Mouse (Mus musculus): ENCODE results near the gene Fv1. TPM values are rescaled to one million over a fixed set of nuclear protein-coding genes. Genes with fewer than 3 reads are reported as not detected.
A peak's percentile ranks its signal among the peaks of the same experiment; 100 is the strongest.

The Fv1 gene
- polyA plus RNA-seq, 1 experiment from 2014 or later = 15.5 TPM

GRCm38 (mm10) chr4:147888237-147888636, 19.5 kb downstream of the Fv1 start:
- no peak overlapping the region for H3K4me3 ChIP-seq
- H3K9me3 ChIP-seq = no peaks in the 10 kb centered on the region
- peaks cover 95% of the 10 kb centered on the region for H3K36me3 ChIP-seq (replicated peaks)
- H3K4me1 ChIP-seq = no peaks in the 10 kb centered on the region
- no peak overlapping the region for H3K27ac ChIP-seq (replicated peaks)
- 93% methylated on average over 4 of the region's 4 CpGs for WGBS
- H3K27me3 ChIP-seq (replicated peaks; ENCODE audit: low read depth, poor library complexity, severe bottlenecking) = no peaks in the 10 kb centered on the region
- DNase-seq (ENCODE audit: low spot score) = no peak

GRCm38 (mm10) chr4:147890341-147890740, 21.6 kb downstream of the Fv1 start:
- no peak overlapping the region for H3K4me3 ChIP-seq
- 89% methylated on average over 6 of the region's 6 CpGs for WGBS
- peaks cover 95% of the 10 kb centered on the region for H3K36me3 ChIP-seq (replicated peaks)
- H3K9me3 ChIP-seq = no peaks in the 10 kb centered on the region
- no peaks in the 10 kb centered on the region for H3K4me1 ChIP-seq
- H3K27ac ChIP-seq (replicated peaks) = no peak overlapping the region
- DNase-seq (ENCODE audit: low spot score) = no peak
- H3K27me3 ChIP-seq (replicated peaks; ENCODE audit: low read depth, poor library complexity, severe bottlenecking) = no peaks in the 10 kb centered on the region

GRCm38 (mm10) chr4:147895815-147896330, 27.1 kb downstream of the Fv1 start:
- no peaks in the 10 kb centered on the region for H3K27me3 ChIP-seq (replicated peaks; ENCODE audit: low read depth, poor library complexity, severe bottlenecking)
- no peak overlapping the region for H3K27ac ChIP-seq (replicated peaks)
- H3K4me1 ChIP-seq = no peaks in the 10 kb centered on the region
- 93% methylated on average over 4 of the region's 4 CpGs for WGBS
- no peaks in the 10 kb centered on the region for H3K9me3 ChIP-seq
- H3K36me3 ChIP-seq (replicated peaks) = peaks cover 100% of the 10 kb centered on the region
- no peak overlapping the region for H3K4me3 ChIP-seq
- no peak for DNase-seq (ENCODE audit: low spot score)

- H3K9me3 ChIP-seq = no peaks in the 10 kb centered on the region
- no peak overlapping the region for H3K4me3 ChIP-seq
- DNase-seq (ENCODE audit: low spot score) = no peak
- no peak overlapping the region for H3K27ac ChIP-seq (replicated peaks)
- H3K36me3 ChIP-seq (replicated peaks) = peaks cover 97% of the 10 kb centered on the region
- H3K4me1 ChIP-seq = no peaks in the 10 kb centered on the region
- H3K27me3 ChIP-seq (replicated peaks; ENCODE audit: low read depth, poor library complexity, severe bottlenecking) = no peaks in the 10 kb centered on the region
- 61% methylated on average over 1 of the region's 1 CpGs for WGBS
Observed at GRCm38 (mm10) chr4:147896411-147896810, 27.6 kb downstream of the Fv1 start.

GRCm38 (mm10) chr4:147897348-147897747, 28.6 kb downstream of the Fv1 start:
- DNase-seq (ENCODE audit: low spot score) = no peak
- WGBS = 88% methylated on average over 3 of the region's 3 CpGs
- Histone ChIP-seq H3K27me3 (replicated peaks; ENCODE audit: low read depth, poor library complexity, severe bottlenecking) (no peaks in the 10 kb centered on the region), H3K36me3 (replicated peaks) (peaks cover 95% of the 10 kb centered on the region), H3K4me1 (no peaks in the 10 kb centered on the region), H3K4me3 (no peak overlapping the region), H3K27ac (replicated peaks) (no peak overlapping the region), H3K9me3 (no peaks in the 10 kb centered on the region)

- WGBS = 90% methylated on average over 7 of the region's 7 CpGs
- Histone ChIP-seq H3K4me1 (peaks cover 13% of the 10 kb centered on the region), H3K36me3 (replicated peaks) (peaks cover 75% of the 10 kb centered on the region), H3K27me3 (replicated peaks; ENCODE audit: low read depth, poor library complexity, severe bottlenecking) (no peaks in the 10 kb centered on the region), H3K27ac (replicated peaks) (no peak overlapping the region), H3K4me3 (no peak overlapping the region), H3K9me3 (no peaks in the 10 kb centered on the region)
- DNase-seq (ENCODE audit: low spot score) = no peak
Observed at GRCm38 (mm10) chr4:147900452-147900851, 31.7 kb downstream of the Fv1 start.

GRCm38 (mm10) chr4:147902906-147903500, 34.2 kb downstream of the Fv1 start:
- no peak for DNase-seq (ENCODE audit: low spot score)
- H3K36me3 ChIP-seq (replicated peaks) = peaks cover 50% of the 10 kb centered on the region
- H3K9me3 ChIP-seq = no peaks in the 10 kb centered on the region
- WGBS = 91% methylated on average over 12 of the region's 12 CpGs
- H3K27me3 ChIP-seq (replicated peaks; ENCODE audit: low read depth, poor library complexity, severe bottlenecking) = no peaks in the 10 kb centered on the region
- H3K27ac ChIP-seq (replicated peaks) = no peak overlapping the region
- peaks cover 13% of the 10 kb centered on the region for H3K4me1 ChIP-seq
- peak overlapping the region; percentile 95; the same call in 1 of the 2 replicates for H3K4me3 ChIP-seq

- WGBS = 85% methylated on average over 3 of the region's 3 CpGs
- Histone ChIP-seq H3K4me1 (peaks cover 13% of the 10 kb centered on the region), H3K9me3 (no peaks in the 10 kb centered on the region), H3K27ac (replicated peaks) (no peak overlapping the region), H3K27me3 (replicated peaks; ENCODE audit: low read depth, poor library complexity, severe bottlenecking) (no peaks in the 10 kb centered on the region), H3K36me3 (replicated peaks) (peaks cover 44% of the 10 kb centered on the region), H3K4me3 (peak overlapping the region; percentile 95)
- DNase-seq (ENCODE audit: low spot score) = no peak
Observed at GRCm38 (mm10) chr4:147903601-147904000, 34.8 kb downstream of the Fv1 start.

- H3K9me3 ChIP-seq = no peaks in the 10 kb centered on the region
- H3K27ac ChIP-seq (replicated peaks) = peak within 1 kb of the TSS; percentile 100
- peaks cover 38% of the 10 kb centered on the region for H3K36me3 ChIP-seq (replicated peaks)
- WGBS = under 1% methylated on average over 59 of the region's 59 CpGs
- peaks cover 13% of the 10 kb centered on the region for H3K4me1 ChIP-seq
- peak; percentile 92 for DNase-seq (ENCODE audit: low spot score)
- H3K27me3 ChIP-seq (replicated peaks; ENCODE audit: low read depth, poor library complexity, severe bottlenecking) = no peaks in the 10 kb centered on the region
- H3K4me3 ChIP-seq = peak within 1 kb of the TSS; percentile 95
Observed at GRCm38 (mm10) chr4:147904313-147905089, 35.7 kb downstream of the Fv1 start, which contains the start of gene Mfn2. Mfn2 (minus strand) TSS chr4:147904704.

GRCm38 (mm10) chr4:147905090-147905659, 36.4 kb downstream of the Fv1 start:
- no peak for DNase-seq (ENCODE audit: low spot score)
- Histone ChIP-seq H3K27ac (replicated peaks) (peak overlapping the region; percentile 100), H3K4me3 (peak overlapping the region; percentile 95)

GRCm38 (mm10) chr4:147906230-147906629, 37.5 kb downstream of the Fv1 start:
- no peak for DNase-seq (ENCODE audit: low spot score)
- no peak overlapping the region for H3K4me3 ChIP-seq
- WGBS = 76% methylated on average over 5 of the region's 5 CpGs
- H3K27ac ChIP-seq (replicated peaks) = no peak overlapping the region
- H3K9me3 ChIP-seq = no peaks in the 10 kb centered on the region
- no peaks in the 10 kb centered on the region for H3K27me3 ChIP-seq (replicated peaks; ENCODE audit: low read depth, poor library complexity, severe bottlenecking)
- peaks cover 35% of the 10 kb centered on the region for H3K36me3 ChIP-seq (replicated peaks)
- H3K4me1 ChIP-seq = peaks cover 13% of the 10 kb centered on the region

More at GRCm38 (mm10) chr4:147905090-147905659, 36.4 kb downstream of the Fv1 start:
- Histone ChIP-seq H3K4me1 (peaks cover 13% of the 10 kb centered on the region), H3K27me3 (replicated peaks; ENCODE audit: low read depth, poor library complexity, severe bottlenecking) (no peaks in the 10 kb centered on the region), H3K9me3 (no peaks in the 10 kb centered on the region), H3K36me3 (replicated peaks) (peaks cover 38% of the 10 kb centered on the region)
- 2% methylated on average over 8 of the region's 8 CpGs for WGBS

GRCm38 (mm10) chr4:147909486-147909885, 40.7 kb downstream of the Fv1 start:
- peaks cover 36% of the 10 kb centered on the region for H3K36me3 ChIP-seq (replicated peaks)
- 92% methylated on average over 5 of the region's 5 CpGs for WGBS
- DNase-seq (ENCODE audit: low spot score) = no peak
- no peak overlapping the region for H3K4me3 ChIP-seq
- H3K27ac ChIP-seq (replicated peaks) = no peak overlapping the region
- H3K4me1 ChIP-seq = peaks cover 5% of the 10 kb centered on the region
- H3K9me3 ChIP-seq = no peaks in the 10 kb centered on the region
- no peaks in the 10 kb centered on the region for H3K27me3 ChIP-seq (replicated peaks; ENCODE audit: low read depth, poor library complexity, severe bottlenecking)
